Mouse (Mus musculus): ENCODE data around the gene Gm20765. TPM values are rescaled to one million over a fixed set of nuclear protein-coding genes. Genes with fewer than 3 reads are reported as not detected.
"Not testable (repeated sequence)": the region's sequence is repeated elsewhere in the genome, so short reads cannot be mapped to it uniquely, and the experiment has no call there.

The Gm20765 gene
- not detected for total RNA-seq (2021)
- long read RNA-seq, experiment 1 = 0 reads
- long read RNA-seq, experiment 2 = 0 reads

DNA sequence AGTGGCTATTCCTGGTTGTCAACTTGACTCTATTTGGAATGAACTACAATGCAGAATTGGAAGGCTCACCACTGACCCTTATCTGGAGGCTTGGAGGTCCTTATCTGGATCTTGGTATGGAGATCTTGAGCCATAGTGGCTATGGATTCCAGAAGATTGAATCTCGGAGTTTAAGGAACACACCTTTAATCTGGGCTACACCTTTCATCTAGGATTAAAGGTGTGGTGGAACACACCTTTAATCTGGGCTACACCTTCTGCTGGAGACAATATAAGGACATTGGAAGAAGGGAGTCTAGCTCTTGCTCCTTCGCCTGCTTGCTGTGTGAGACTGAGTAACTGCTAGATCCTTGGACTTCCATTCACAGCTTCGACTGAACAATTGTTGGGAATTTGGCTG is at the start of gene Gm20765:
TSS of gene Gm20765 (plus strand) at position 301 of the 400 bp plus-strand sequence.
- DNase-seq (ENCODE audit: low spot score in 2 of 2); intact Hi-C loops (cut with DNase I): not testable (repeated sequence)

DNA sequence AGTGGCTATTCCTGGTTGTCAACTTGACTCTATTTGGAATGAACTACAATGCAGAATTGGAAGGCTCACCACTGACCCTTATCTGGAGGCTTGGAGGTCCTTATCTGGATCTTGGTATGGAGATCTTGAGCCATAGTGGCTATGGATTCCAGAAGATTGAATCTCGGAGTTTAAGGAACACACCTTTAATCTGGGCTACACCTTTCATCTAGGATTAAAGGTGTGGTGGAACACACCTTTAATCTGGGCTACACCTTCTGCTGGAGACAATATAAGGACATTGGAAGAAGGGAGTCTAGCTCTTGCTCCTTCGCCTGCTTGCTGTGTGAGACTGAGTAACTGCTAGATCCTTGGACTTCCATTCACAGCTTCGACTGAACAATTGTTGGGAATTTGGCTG is 42.6 kb upstream of the Gm20765 start, which contains the start of gene Gm21293:
TSS of gene Gm21293 (plus strand) at position 301 of the 400 bp plus-strand sequence.
- DNase-seq (ENCODE audit: low spot score in 2 of 2); intact Hi-C loops (cut with DNase I): not testable (repeated sequence)

DNA sequence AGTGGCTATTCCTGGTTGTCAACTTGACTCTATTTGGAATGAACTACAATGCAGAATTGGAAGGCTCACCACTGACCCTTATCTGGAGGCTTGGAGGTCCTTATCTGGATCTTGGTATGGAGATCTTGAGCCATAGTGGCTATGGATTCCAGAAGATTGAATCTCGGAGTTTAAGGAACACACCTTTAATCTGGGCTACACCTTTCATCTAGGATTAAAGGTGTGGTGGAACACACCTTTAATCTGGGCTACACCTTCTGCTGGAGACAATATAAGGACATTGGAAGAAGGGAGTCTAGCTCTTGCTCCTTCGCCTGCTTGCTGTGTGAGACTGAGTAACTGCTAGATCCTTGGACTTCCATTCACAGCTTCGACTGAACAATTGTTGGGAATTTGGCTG is 34.1 kb upstream of the Gm20765 start, which contains the start of gene Gm6763:
TSS of gene Gm6763 (plus strand) at position 301 of the 400 bp plus-strand sequence.
- intact Hi-C loops (cut with DNase I); DNase-seq (ENCODE audit: low spot score in 2 of 2): not testable (repeated sequence)

- DNase-seq (ENCODE audit: low spot score in 2 of 2); intact Hi-C loops (cut with DNase I): not testable (repeated sequence)
These were observed 25.6 kb upstream of the Gm20765 start, which contains the start of gene Gm8764 for GRCm38 (mm10) chr10:104159706-104160105. Gene Gm8764 (plus strand): TSS chr10:104160006.

- intact Hi-C loops (cut with DNase I); DNase-seq (ENCODE audit: low spot score in 2 of 2): not testable (repeated sequence)
These were observed 17.1 kb upstream of the Gm20765 start, which contains the start of gene Gm21304 for GRCm38 (mm10) chr10:104168215-104168614. Gene Gm21304 (plus strand): TSS chr10:104168515.

- intact Hi-C loops (cut with DNase I); DNase-seq (ENCODE audit: low spot score in 2 of 2): not testable (repeated sequence)
These were observed 8.6 kb upstream of the Gm20765 start, which contains the start of gene Gm21312 for GRCm38 (mm10) chr10:104176724-104177123. Gene Gm21312 (plus strand): TSS chr10:104177024.

GRCm38 (mm10) chr10:104193742-104194141 is 8.4 kb downstream of the Gm20765 start, which contains the start of gene Gm4340:
Gene Gm4340 (plus strand): TSS chr10:104194042.
- DNase-seq (ENCODE audit: low spot score in 2 of 2); intact Hi-C loops (cut with DNase I): not testable (repeated sequence)

DNA sequence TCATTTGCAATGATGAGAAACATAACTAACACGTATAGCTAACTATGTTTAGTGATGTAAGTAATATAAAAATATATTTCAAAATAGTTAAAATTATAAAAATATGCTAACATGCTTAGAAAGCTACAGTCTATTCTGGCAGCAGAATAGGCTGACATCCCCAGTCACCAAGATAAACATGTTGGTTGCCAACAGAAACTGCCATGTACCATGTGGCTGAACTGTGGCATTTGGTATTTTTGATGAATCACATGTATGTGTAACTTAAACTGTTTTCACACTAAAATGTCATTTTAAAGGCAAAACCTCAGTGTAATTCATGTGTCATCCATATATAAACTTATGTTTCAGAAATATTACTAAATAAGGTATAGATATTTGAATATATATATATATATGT is 24.3 kb downstream of the Gm20765 start:
- no peak for DNase-seq (ENCODE audit: low spot score in 2 of 2)
- intact Hi-C loops (cut with DNase I) = no loop called here

DNA sequence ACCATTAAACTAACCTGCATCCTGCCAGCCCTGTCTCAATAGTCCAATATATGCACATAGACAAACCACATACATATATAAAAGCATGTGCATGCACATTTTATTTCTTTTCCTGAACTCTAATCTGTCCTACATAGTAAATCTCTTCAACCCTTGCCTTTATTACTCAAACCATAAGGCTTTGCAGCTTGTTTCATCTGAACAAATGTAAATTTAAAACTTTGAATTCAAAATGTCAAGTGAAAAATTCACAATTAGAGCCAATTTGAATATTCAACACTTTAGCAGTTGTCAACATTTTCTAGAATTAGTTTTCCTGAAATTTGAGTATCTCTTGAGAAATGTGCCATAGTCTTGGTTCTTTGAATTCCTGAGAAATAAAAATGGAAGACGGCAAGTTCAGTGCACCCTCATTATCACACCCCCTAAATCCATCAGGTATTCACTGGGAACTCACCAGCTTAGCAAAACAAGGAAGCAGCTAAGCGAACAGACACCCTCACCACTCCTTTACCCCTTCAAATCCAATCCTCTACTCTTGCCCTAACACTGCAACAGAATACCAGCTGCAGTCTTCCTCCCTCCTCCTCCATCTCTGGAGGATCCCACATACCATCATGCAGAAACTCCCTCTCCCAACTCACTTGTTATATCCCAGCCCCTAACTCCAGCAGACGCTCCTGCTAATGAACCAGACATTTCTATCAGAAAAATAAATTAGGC is 25.1 kb downstream of the Gm20765 start:
- DNase-seq (ENCODE audit: low spot score in 2 of 2) = peak in 1 of 2 experiments; percentile 1
- intact Hi-C loops (cut with DNase I) = no loop called here

- intact Hi-C loops (cut with DNase I) = no loop called here
- no peak for DNase-seq (ENCODE audit: low spot score in 2 of 2)
These were observed 29.2 kb downstream of the Gm20765 start for GRCm38 (mm10) chr10:104214527-104214926.

DNA sequence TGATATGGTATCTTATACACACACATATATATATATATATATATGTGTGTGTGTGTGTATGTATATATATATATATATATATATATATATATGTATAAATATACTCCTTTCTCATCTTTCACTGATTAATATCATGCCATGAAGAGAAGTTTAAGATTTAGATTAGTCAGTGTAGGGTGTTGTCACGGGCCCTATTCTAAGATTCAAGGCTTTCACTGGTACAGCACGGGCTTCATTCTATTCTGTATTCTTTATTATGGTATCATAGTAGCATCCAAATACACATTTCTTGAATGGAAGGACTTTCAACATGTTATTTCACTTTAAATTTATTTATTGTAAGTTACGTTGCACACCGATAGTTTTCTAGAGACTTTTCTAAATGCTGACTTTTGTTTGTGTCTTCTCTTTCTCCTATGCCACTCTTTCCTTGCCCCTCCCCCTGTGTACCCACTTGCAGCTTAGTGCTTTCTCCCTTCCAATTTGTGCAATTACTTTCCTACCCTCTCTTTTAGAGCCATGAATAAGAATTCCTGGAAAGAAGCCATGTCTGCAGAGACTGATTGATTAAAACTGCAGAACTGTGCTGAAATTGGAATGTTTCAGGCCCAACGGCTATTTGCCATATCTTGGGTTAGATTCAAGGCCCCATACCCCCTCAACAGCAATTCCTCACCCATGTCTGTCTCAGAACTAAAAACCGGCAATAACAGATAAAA is 35.1 kb downstream of the Gm20765 start:
- DNase-seq (ENCODE audit: low spot score in 2 of 2) = no peak
- intact Hi-C loops (cut with DNase I) = no loop called here

Other genes with a start within 250 kb of the Gm20765 start
- gene Gm21293, start 42.5 kb upstream of the Gm20765 start, total RNA-seq (2021) = not detected
- gene Gm6763, start 34.0 kb upstream of the Gm20765 start, total RNA-seq (2021) = not detected
- not detected for gene Gm8764, start 25.5 kb upstream of the Gm20765 start, total RNA-seq (2021)
- gene Gm21304, start 17.0 kb upstream of the Gm20765 start, total RNA-seq (2021) = not detected
- gene Gm21312, start 8.5 kb upstream of the Gm20765 start, total RNA-seq (2021) = not detected
- not detected for gene Gm4340, start 8.5 kb downstream of the Gm20765 start, total RNA-seq (2021)

All from left cerebral cortex, postnatal 14 days (tissue).